Mouse (Mus musculus): Measurements from ENCODE around the gene Sgcd.

GRCm38 (mm10) chr11:47305579-47305978, 683.2 kb downstream of the Sgcd start:
- no peak for TF ChIP-seq GABPA (IDR thresholded peaks at IDR 0.05; ENCODE audit: insufficient replicate concordance, low read depth, low read length)
- TF ChIP-seq E2F4 (IDR thresholded peaks at IDR 0.05; ENCODE audit: insufficient replicate concordance, low read depth, low read length) = no peak
- TF ChIP-seq RCOR1 (conservative IDR thresholded peaks at IDR 0.05; ENCODE audit: low read depth, low read length) = no peak
- no peak for TF ChIP-seq POLR2A (IDR thresholded peaks at IDR 0.05; ENCODE audit: low read depth, low read length)
- no peak for TF ChIP-seq ZC3H11A (IDR thresholded peaks at IDR 0.05; ENCODE audit: low read depth, low read length)
- TF ChIP-seq NELFE (IDR thresholded peaks at IDR 0.05; ENCODE audit: low read depth, low read length) = no peak
- TF ChIP-seq CTCF (conservative IDR thresholded peaks at IDR 0.05 in 1 of 2, IDR thresholded peaks at IDR 0.05 in 1 of 2; ENCODE audit: low read depth in 2 of 2, low read length in 2 of 2) = no peak
- no peak for TF ChIP-seq ETS1 (conservative IDR thresholded peaks at IDR 0.05; ENCODE audit: low read depth, low read length)
- no peak for TF ChIP-seq TBP (conservative IDR thresholded peaks at IDR 0.05; ENCODE audit: low read depth, low read length)
- no peak for TF ChIP-seq ZKSCAN1 (IDR thresholded peaks at IDR 0.05; ENCODE audit: borderline replicate concordance, low read depth, low read length)
